Mouse (Mus musculus) CH12.LX (cell line): Measurements from ENCODE around the gene Evpl. TPM values are rescaled to one million over a fixed set of nuclear protein-coding genes. Genes with fewer than 3 reads are reported as not detected.

Experiments
- DNase-seq: peaks from one replicate; pipeline ENCODE4 v3.0.0-alpha.2; 2013; ENCODE audit errors: extremely low read depth
- H3K27ac ChIP-seq: 2 replicates; pipeline ENCODE4 v1.5.1; 2012; ENCODE audit warnings: low read depth, mild to moderate bottlenecking, control low read depth, moderate library complexity; ENCODE audit not compliant: insufficient read depth
- H3K27me3 ChIP-seq: replicated peaks from 2 replicates; pipeline ENCODE3; 2012; ENCODE audit warnings: inconsistent platforms
- H3K36me3 ChIP-seq, 2 experiments: replicated peaks in 1 of 2; 2 replicates each; pipeline versions ENCODE3 to v1.6.1; 2012; ENCODE audit warnings: inconsistent platforms in 1 of 2, low read length in 1 of 2, mild to moderate bottlenecking in 1 of 2, mixed read lengths in 1 of 2, moderate library complexity in 1 of 2; ENCODE audit not compliant: control insufficient read depth in 1 of 2, insufficient read depth in 1 of 2
- H3K4me1 ChIP-seq, 2 experiments: 2 replicates each; pipeline ENCODE4 v1.6.1; 2012; ENCODE audit warnings: inconsistent platforms in 1 of 2, moderate library complexity in 1 of 2; ENCODE audit not compliant: insufficient read depth in 2 of 2, control insufficient read depth in 1 of 2
- H3K4me2 ChIP-seq: 2 replicates; pipeline ENCODE4 v1.6.1; 2012; ENCODE audit warnings: low read depth, mild to moderate bottlenecking, control low read depth; ENCODE audit not compliant: poor library complexity, insufficient read depth, severe bottlenecking
- H3K4me3 ChIP-seq, 3 experiments: fragments of 150-350 bp in 1 of 3; sonication (generic) in 1 of 3; replicated peaks in 1 of 3; 2 replicates each; pipeline versions ENCODE3 to v1.5.1; 2011 to 2012; ENCODE audit warnings: low read depth in 2 of 3, low read length in 2 of 3, mild to moderate bottlenecking in 2 of 3, moderate library complexity in 2 of 3, control low read depth in 1 of 3, improper control_type of control experiment in 1 of 3, inconsistent platforms in 1 of 3, mixed read lengths in 1 of 3; ENCODE audit not compliant: poor library complexity in 1 of 3
- H3K79me2 ChIP-seq: replicated peaks from 2 replicates; pipeline ENCODE4 v1.6.1; 2012; ENCODE audit warnings: mild to moderate bottlenecking, moderate library complexity; ENCODE audit not compliant: control insufficient read depth, poor library complexity, insufficient read depth, severe bottlenecking; ENCODE audit errors: extremely low read depth
- H3K9ac ChIP-seq: 2 replicates; pipeline ENCODE4 v1.6.1; 2012; ENCODE audit warnings: low read depth, mild to moderate bottlenecking, control low read depth, moderate library complexity; ENCODE audit not compliant: insufficient read depth
- H3K9me3 ChIP-seq: replicated peaks from 2 replicates; pipeline ENCODE3; 2012; ENCODE audit warnings: low read length, inconsistent platforms, mixed read lengths
- CHD1 ChIP-seq: IDR thresholded peaks from 2 replicates; pipeline ENCODE4 v1.6.1; 2012; ENCODE audit warnings: low read depth, low read length, improper control_type of control experiment, inconsistent platforms
- CHD2 ChIP-seq: IDR thresholded peaks from 2 replicates; pipeline ENCODE4 v1.6.1; 2011; ENCODE audit warnings: low read length, improper control_type of control experiment
- E2F4 ChIP-seq: IDR thresholded peaks from 2 replicates; pipeline ENCODE4 v1.6.1; 2011; ENCODE audit warnings: low read depth, low read length, improper control_type of control experiment; ENCODE audit not compliant: insufficient replicate concordance
- ELF1 ChIP-seq: IDR thresholded peaks from 2 replicates; pipeline ENCODE4 v1.6.1; 2014; ENCODE audit warnings: low read depth, mild to moderate bottlenecking, inconsistent platforms, low read length, improper control_type of control experiment
- ETS1 ChIP-seq: conservative IDR thresholded peaks from 2 replicates; pipeline ENCODE4 v1.6.1; 2012; ENCODE audit warnings: low read depth, mild to moderate bottlenecking, inconsistent platforms, low read length, improper control_type of control experiment, moderate library complexity
- GABPA ChIP-seq: IDR thresholded peaks from 2 replicates; pipeline ENCODE4 v1.6.1; 2012; ENCODE audit warnings: low read depth, low read length, improper control_type of control experiment, inconsistent platforms; ENCODE audit not compliant: insufficient replicate concordance
- IRF4 ChIP-seq: IDR thresholded peaks from 2 replicates; pipeline ENCODE4 v1.6.1; 2014; ENCODE audit warnings: low read depth, mild to moderate bottlenecking, inconsistent platforms, low read length, improper control_type of control experiment
- JUND ChIP-seq: conservative IDR thresholded peaks from 2 replicates; pipeline ENCODE4 v1.6.1; 2011; ENCODE audit warnings: low read depth, low read length, improper control_type of control experiment
- MAFK ChIP-seq: IDR thresholded peaks from 2 replicates; pipeline ENCODE4 v1.6.1; 2011; ENCODE audit warnings: low read length, improper control_type of control experiment; ENCODE audit not compliant: insufficient replicate concordance
- MAX ChIP-seq: IDR thresholded peaks from 2 replicates; pipeline ENCODE4 v1.6.1; 2011; ENCODE audit warnings: low read length, improper control_type of control experiment
- MEF2A ChIP-seq: IDR thresholded peaks from 2 replicates; pipeline ENCODE4 v1.6.1; 2014; ENCODE audit warnings: low read depth, mild to moderate bottlenecking, inconsistent platforms, low read length, improper control_type of control experiment, borderline replicate concordance
- MYC ChIP-seq: IDR thresholded peaks from 2 replicates; pipeline ENCODE4 v1.6.1; 2011; ENCODE audit warnings: low read depth, mild to moderate bottlenecking, improper control_type of control experiment, low read length
- NELFE ChIP-seq: IDR thresholded peaks from 2 replicates; pipeline ENCODE4 v1.6.1; 2011; ENCODE audit warnings: low read depth, low read length, improper control_type of control experiment
- NRF1 ChIP-seq: IDR thresholded peaks from 2 replicates; pipeline ENCODE4 v1.6.1; 2014; ENCODE audit warnings: low read depth, mild to moderate bottlenecking, inconsistent platforms, low read length, improper control_type of control experiment, moderate library complexity
- PAX5 ChIP-seq: IDR thresholded peaks from 2 replicates; pipeline ENCODE4 v1.6.1; 2012; ENCODE audit warnings: low read length, inconsistent platforms, mixed read lengths
- POLR2A ChIP-seq: IDR thresholded peaks from 2 replicates; pipeline ENCODE4 v1.6.1; 2011; ENCODE audit warnings: low read depth, mild to moderate bottlenecking, improper control_type of control experiment, low read length
- POLR2AphosphoS2 ChIP-seq: IDR thresholded peaks from 2 replicates; pipeline ENCODE4 v1.6.1; 2011; ENCODE audit warnings: low read depth, low read length, improper control_type of control experiment
- RCOR1 ChIP-seq: conservative IDR thresholded peaks from 2 replicates; pipeline ENCODE4 v1.6.1; 2012; ENCODE audit warnings: low read depth, mild to moderate bottlenecking, inconsistent platforms, low read length, improper control_type of control experiment
- SIN3A ChIP-seq: IDR thresholded peaks from 2 replicates; pipeline ENCODE4 v1.6.1; 2012; ENCODE audit warnings: low read length, improper control_type of control experiment, inconsistent platforms
- SMC3 ChIP-seq: IDR thresholded peaks from 2 replicates; pipeline ENCODE4 v1.6.1; 2011; ENCODE audit warnings: low read depth, low read length, improper control_type of control experiment
- TBP ChIP-seq: conservative IDR thresholded peaks from 2 replicates; pipeline ENCODE4 v1.6.1; 2011; ENCODE audit warnings: low read depth, low read length, improper control_type of control experiment
- TCF12 ChIP-seq: IDR thresholded peaks from 2 replicates; pipeline ENCODE4 v1.6.1; 2014; ENCODE audit warnings: low read depth, mild to moderate bottlenecking, inconsistent platforms, low read length, improper control_type of control experiment
- UBTF ChIP-seq: IDR thresholded peaks from 2 replicates; pipeline ENCODE4 v1.6.1; 2012; ENCODE audit warnings: low read depth, mild to moderate bottlenecking, inconsistent platforms, low read length, improper control_type of control experiment, moderate library complexity
- USF1 ChIP-seq: IDR thresholded peaks from 2 replicates; pipeline ENCODE4 v1.6.1; 2014; ENCODE audit warnings: low read depth, mild to moderate bottlenecking, inconsistent platforms, low read length, improper control_type of control experiment
- ZMIZ1 ChIP-seq: IDR thresholded peaks from 2 replicates; pipeline ENCODE4 v1.6.1; 2012; ENCODE audit warnings: low read depth, mild to moderate bottlenecking, inconsistent platforms, low read length, improper control_type of control experiment
- ZNF384 ChIP-seq: IDR thresholded peaks from 2 replicates; pipeline ENCODE4 v1.6.1; 2012; ENCODE audit warnings: low read depth, low read length, improper control_type of control experiment, inconsistent platforms
- dilution Hi-C: fragments of 300-500 bp; cut with MboI; formaldehyde crosslinking; loops from 2 replicates; pipeline ENCODE4 v1.14.3; 2020; ENCODE audit warnings: low sequenced_read_pairs; ENCODE audit not compliant: extremely low pct_unique_long_range_greater_than_20kb, extremely low pct_ligation_motif_present
- in situ Hi-C: fragments of 300-500 bp; cut with MboI; formaldehyde crosslinking; loops from 3 replicates; pipeline ENCODE4 v1.14.3; 2019; ENCODE audit warnings: low sequenced_read_pairs, low pct_ligation_motif_present, low pct_unique_long_range_greater_than_20kb, mixed read lengths
- polyA plus RNA-seq: library from polyadenylated mRNA; unstranded; fragments of >175 nt; gene quantifications from 2 replicates; pipeline ENCODE4 v1.2.1, GENCODE M21; 2012; ENCODE audit warnings: low read depth; ENCODE audit not compliant: insufficient read length
- total RNA-seq, 2 experiments: library from RNA; depleted of rRNA; stranded (reverse); fragments of 300-350 nt in 1 of 2; fragments of >200 nt in 1 of 2; gene quantifications; 2 replicates each; pipeline ENCODE4 v1.2.3; 2012 to 2014

The Evpl gene
- total and polyA plus RNA-seq, 3 experiments: 0.21 to 0.23 TPM; not detected in 1

DNA sequence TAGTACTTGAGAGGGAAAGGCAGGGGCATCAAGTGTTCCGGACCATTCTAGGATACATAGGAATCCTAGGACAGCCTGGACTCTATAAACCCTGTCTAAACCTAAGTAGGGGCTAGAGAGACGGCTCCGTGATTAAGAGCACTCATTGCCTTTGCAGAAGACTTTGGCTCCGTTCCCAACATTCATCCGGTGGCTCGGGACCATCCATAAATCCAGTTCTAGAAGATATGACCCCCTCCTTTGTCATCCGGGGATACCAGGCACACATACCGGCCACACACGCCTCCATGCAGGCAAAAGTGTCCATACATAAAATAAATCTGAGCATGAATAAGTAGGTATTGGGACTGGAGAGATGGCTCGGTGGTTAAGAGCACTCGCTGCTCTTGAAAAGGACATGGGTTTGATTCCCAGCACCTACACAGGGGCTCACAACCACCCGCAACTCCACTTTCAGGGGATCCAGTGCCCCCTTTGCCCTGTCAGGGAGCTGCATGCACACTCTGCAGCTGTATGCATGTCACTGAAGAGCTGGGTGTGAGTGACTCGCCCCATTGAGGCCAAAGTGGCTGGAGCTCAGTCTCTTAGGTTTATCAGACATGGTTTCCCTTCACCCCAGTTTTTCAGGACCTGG, 23.9 kb downstream of the Evpl start:
- in situ Hi-C loops: no loop called here
- H3K4me1 ChIP-seq: peaks cover 21 to 27% of the 10 kb centered on the region in 2 experiments
- dilution Hi-C loops: no loop called here
- no peaks in the 10 kb centered on the region for H3K9me3 ChIP-seq
- H3K36me3 ChIP-seq: peaks cover 14 to 39% of the 10 kb centered on the region in 2 experiments
- no peak overlapping the region for H3K4me3 ChIP-seq
- H3K4me2 ChIP-seq: no peak overlapping the region
- no peaks in the 10 kb centered on the region for H3K79me2 ChIP-seq
- H3K27me3 ChIP-seq: no peaks in the 10 kb centered on the region
- H3K9ac ChIP-seq: no peak overlapping the region
- TF ChIP-seq ZNF384 (no peak), POLR2A (no peak), NELFE (no peak), IRF4 (no peak), ZMIZ1 (no peak), MAX (no peak), ETS1 (no peak), TBP (no peak), SMC3 (no peak), CHD2 (no peak), JUND (no peak), RCOR1 (no peak), MYC (no peak), USF1 (no peak), TCF12 (no peak), NRF1 (no peak), ELF1 (no peak)
- no peak overlapping the region for H3K27ac ChIP-seq
- no peak for DNase-seq

- H3K4me1 ChIP-seq: peaks cover 17 to 19% of the 10 kb centered on the region in 2 experiments
- no peak for DNase-seq
- H3K36me3 ChIP-seq: peaks cover 15 to 47% of the 10 kb centered on the region in 2 experiments
- in situ Hi-C loops: no loop called here
- dilution Hi-C loops: no loop called here
- H3K79me2 ChIP-seq: no peaks in the 10 kb centered on the region
- TF ChIP-seq MAX (no peak), TCF12 (no peak), MAFK (no peak), UBTF (no peak), CHD1 (no peak), TBP (no peak), PAX5 (no peak), CHD2 (no peak), SIN3A (no peak), GABPA (no peak), USF1 (no peak), MEF2A (no peak), POLR2AphosphoS2 (no peak), E2F4 (no peak)
- H3K9me3 ChIP-seq: no peaks in the 10 kb centered on the region
- no peak overlapping the region for H3K4me2 ChIP-seq
- H3K27me3 ChIP-seq: no peaks in the 10 kb centered on the region
- no peak overlapping the region for H3K27ac ChIP-seq
- H3K9ac ChIP-seq: no peak overlapping the region
- H3K4me3 ChIP-seq: no peak overlapping the region
These were observed 25.0 kb downstream of the Evpl start for GRCm38 (mm10) chr11:116212847-116213246.
